Mouse (Mus musculus) forebrain, embryonic 15.5 days (tissue): ENCODE results near the gene Amh. TPM values are rescaled to one million over a fixed set of nuclear protein-coding genes. Genes with fewer than 3 reads are reported as not detected.
A peak's percentile ranks its signal among the peaks of the same experiment; 100 is the strongest.

Source experiments
- ATAC-seq: fragments of 200-750 bp; cut with Nextera tagmentation; replicated peaks from 2 replicates; pipeline ENCODE4 v1.8.0; 2017; ENCODE audit warnings: mild to moderate bottlenecking, moderate TSS enrichment, moderate library complexity
- H3K27ac ChIP-seq: fragments of 300-500 bp; sonication (generic); replicated peaks from 2 replicates; pipeline ENCODE4 v1.5.1; 2015; ENCODE audit warnings: mild to moderate bottlenecking, inconsistent platforms
- H3K27me3 ChIP-seq: fragments of 300-500 bp; sonication (generic); 2 replicates; pipeline ENCODE4 v1.6.1; 2015; ENCODE audit warnings: inconsistent platforms
- H3K36me3 ChIP-seq: fragments of 300-500 bp; sonication (generic); 2 replicates; pipeline ENCODE4 v1.6.1; 2015; ENCODE audit warnings: mild to moderate bottlenecking, inconsistent platforms
- H3K4me1 ChIP-seq: fragments of 300-500 bp; sonication (generic); 2 replicates; pipeline ENCODE4 v1.6.1; 2015; ENCODE audit warnings: inconsistent platforms
- H3K4me2 ChIP-seq: fragments of 300-500 bp; sonication (generic); replicated peaks from 2 replicates; pipeline ENCODE4 v1.6.1; 2015; ENCODE audit warnings: mild to moderate bottlenecking, inconsistent platforms
- H3K4me3 ChIP-seq: fragments of 300-500 bp; sonication (generic); 2 replicates; pipeline ENCODE4 v1.5.1; 2015; ENCODE audit warnings: mild to moderate bottlenecking, inconsistent platforms
- H3K9ac ChIP-seq: fragments of 300-500 bp; sonication (generic); replicated peaks from 2 replicates; pipeline ENCODE4 v1.6.1; 2015; ENCODE audit warnings: mild to moderate bottlenecking, inconsistent platforms
- H3K9me3 ChIP-seq: fragments of 300-500 bp; sonication (generic); 2 replicates; pipeline ENCODE4 v1.6.1; 2016; ENCODE audit warnings: inconsistent platforms
- WGBS: fragments of 180-500 bp; shearing (Covaris S2); methylation state at CpG from one replicate; pipeline ENCODE4 v1.1.7; 2015; ENCODE audit warnings: mixed read lengths; 5-methylcytosine and 5-hydroxymethylcytosine counted together
- polyA plus RNA-seq: library from polyadenylated mRNA; unstranded; fragments of >200 nt; fragmentation: Nextera tagmentation; extraction: Ambion mirVana; gene quantifications from 2 replicates; pipeline ENCODE4 v1.2.1, GENCODE M21; 2015

The Amh gene
- polyA plus RNA-seq, 1 experiment from 2014 or later = 0.10 TPM

DNA sequence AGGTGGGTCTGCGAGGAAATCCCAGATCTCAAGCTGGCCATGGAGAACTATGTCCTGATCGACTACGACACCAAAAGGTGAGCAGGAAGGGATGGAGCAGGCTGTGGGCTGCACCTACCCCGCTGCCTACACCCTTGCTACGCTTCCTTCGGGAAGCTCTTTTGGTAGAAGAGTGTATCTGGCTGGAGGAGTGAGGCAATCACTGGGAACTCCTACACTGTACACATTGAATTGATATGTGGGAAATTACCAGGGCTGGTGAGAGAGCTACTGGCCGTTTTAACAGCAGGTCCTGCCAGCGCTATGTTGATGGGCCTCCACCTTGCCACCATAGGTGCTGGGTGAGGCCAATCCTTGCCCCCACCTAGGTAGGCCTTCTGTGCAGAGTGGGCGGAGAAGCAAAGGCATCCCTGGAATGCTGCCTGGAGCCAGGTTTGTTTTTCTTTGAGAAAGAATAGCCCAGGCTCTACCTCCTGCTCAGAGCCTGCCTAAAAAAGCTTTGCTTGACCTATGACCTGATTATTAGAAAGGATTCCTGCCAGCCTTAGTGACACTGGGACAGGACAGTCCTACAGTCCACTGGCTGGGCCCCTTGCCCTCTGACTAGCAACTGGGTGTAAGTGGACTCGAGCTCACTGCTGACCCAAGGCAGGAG, 38.8 kb upstream of the Amh start:
- peaks cover 52% of the 10 kb centered on the region for H3K36me3 ChIP-seq
- ATAC-seq = no peak
- 89% methylated on average over 10 of the region's 10 CpGs for WGBS

DNA sequence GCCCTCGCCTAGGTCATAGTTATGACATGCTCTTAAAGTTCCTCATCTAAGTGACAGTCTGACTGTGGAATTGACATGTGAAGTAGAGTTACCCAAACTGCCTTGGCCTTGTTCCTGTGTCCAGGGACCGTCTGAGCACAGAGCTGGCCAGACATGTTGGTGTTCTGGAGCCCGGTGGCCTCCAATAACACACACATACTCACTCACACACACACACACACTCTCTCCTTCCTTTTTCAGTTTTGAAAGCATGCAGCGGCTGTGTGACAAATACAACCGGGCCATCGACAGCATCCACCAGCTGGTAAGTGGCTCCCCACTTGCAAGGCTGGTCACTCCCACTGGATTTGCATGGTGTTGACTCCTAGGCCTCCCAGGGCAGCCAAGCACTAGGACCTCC, 36.7 kb upstream of the Amh start:
- no peak overlapping the region for H3K4me2 ChIP-seq
- no peak overlapping the region for H3K4me3 ChIP-seq
- H3K9ac ChIP-seq = no peak overlapping the region
- H3K36me3 ChIP-seq = peaks cover 73% of the 10 kb centered on the region
- ATAC-seq = no peak
- H3K4me1 ChIP-seq = no peaks in the 10 kb centered on the region
- WGBS = 94% methylated on average over 6 of the region's 6 CpGs
- no peaks in the 10 kb centered on the region for H3K9me3 ChIP-seq
- no peak overlapping the region for H3K27ac ChIP-seq
- H3K27me3 ChIP-seq = no peaks in the 10 kb centered on the region

More for the DNA sequence above, 38.8 kb upstream of the Amh start:
- Histone ChIP-seq H3K4me3 (no peak overlapping the region), H3K27me3 (no peaks in the 10 kb centered on the region), H3K4me1 (0 out of 2 replicates have a peak, but pooled peaks cover 2% of the 10 kb centered on the region), H3K27ac (no peak overlapping the region), H3K9ac (no peak overlapping the region), H3K9me3 (no peaks in the 10 kb centered on the region), H3K4me2 (no peak overlapping the region)

DNA sequence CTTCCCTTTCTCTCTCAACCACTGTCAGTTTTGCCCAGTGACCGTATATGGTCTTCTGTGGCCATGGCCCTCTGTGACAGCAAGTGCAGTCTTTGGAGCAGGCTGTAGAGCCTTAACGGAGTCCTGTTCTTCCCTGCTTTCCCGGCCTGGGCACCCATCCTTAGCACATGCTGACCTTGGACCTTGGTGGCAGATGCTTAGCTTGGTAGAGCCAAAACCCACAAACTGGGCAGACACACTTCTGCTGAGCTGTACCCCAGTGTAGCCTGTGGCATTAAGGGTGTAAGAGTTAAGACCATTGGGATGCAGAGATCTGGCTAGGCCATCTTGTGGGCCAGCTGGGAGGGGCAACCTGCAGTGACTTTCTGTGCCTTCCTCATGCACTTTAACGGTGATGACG, 31.2 kb upstream of the Amh start:
- peaks cover 10% of the 10 kb centered on the region for H3K4me1 ChIP-seq
- peak overlapping the region; percentile 63; the same call in 1 of the 2 replicates for H3K27ac ChIP-seq
- H3K36me3 ChIP-seq = peaks cover 88% of the 10 kb centered on the region
- no peak for ATAC-seq
- H3K4me3 ChIP-seq = no peak overlapping the region
- no peaks in the 10 kb centered on the region for H3K27me3 ChIP-seq
- no peak overlapping the region for H3K4me2 ChIP-seq
- no peaks in the 10 kb centered on the region for H3K9me3 ChIP-seq
- no peak overlapping the region for H3K9ac ChIP-seq
- 85% methylated on average over 5 of the region's 5 CpGs for WGBS

DNA sequence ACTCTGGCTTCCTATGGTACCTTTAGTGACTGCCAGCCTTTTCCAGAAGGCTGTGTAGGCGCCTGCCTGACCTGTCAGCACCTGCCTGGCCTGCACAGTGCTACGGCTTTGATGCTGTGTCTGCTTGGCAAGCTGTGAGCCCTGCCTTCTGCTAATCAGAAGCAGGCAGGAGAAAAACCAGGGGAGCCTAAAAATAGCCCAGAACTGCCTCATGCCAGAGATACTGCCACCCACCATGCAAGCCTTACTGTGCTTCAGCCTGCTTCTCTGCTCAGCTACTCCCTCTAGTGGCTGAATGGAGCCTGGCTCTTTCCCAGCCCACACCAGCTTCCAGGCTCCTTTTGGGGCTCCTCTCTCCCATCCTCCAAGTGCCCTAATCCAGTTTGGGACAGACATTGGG, 30.5 kb upstream of the Amh start:
- no peaks in the 10 kb centered on the region for H3K27me3 ChIP-seq
- 67% methylated on average over 2 of the region's 2 CpGs for WGBS
- no peaks in the 10 kb centered on the region for H3K9me3 ChIP-seq
- peak overlapping the region; percentile 63 for H3K27ac ChIP-seq
- H3K36me3 ChIP-seq = peaks cover 90% of the 10 kb centered on the region
- 0 out of 2 replicates have a peak overlapping the region, but pooled peaks have one; percentile 25 for H3K9ac ChIP-seq
- ATAC-seq = peak; percentile 71
- no peak overlapping the region for H3K4me2 ChIP-seq
- H3K4me1 ChIP-seq = peaks cover 10% of the 10 kb centered on the region
- no peak overlapping the region for H3K4me3 ChIP-seq

DNA sequence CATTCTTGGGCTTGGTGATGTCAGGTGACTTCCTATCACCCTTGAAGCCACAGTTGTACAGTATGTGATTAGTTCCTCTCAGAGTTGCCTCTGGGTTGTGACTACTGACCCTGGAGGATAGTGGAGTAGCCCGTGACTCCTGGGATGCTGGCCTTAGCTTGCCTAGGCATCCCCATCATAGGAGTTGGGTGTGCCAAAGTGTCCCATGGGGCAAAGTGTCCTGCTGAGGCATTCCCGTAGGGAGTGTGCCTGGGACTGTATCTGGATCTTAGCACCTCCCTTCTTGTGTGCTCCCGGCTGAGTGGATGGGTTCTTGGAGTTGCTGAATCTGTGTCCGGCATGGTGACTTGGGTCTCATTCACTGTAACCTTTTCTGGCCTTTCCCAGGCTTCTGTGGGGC, 30.1 kb upstream of the Amh start:
- ATAC-seq = no peak; the same call in none of the 2 replicates

DNA sequence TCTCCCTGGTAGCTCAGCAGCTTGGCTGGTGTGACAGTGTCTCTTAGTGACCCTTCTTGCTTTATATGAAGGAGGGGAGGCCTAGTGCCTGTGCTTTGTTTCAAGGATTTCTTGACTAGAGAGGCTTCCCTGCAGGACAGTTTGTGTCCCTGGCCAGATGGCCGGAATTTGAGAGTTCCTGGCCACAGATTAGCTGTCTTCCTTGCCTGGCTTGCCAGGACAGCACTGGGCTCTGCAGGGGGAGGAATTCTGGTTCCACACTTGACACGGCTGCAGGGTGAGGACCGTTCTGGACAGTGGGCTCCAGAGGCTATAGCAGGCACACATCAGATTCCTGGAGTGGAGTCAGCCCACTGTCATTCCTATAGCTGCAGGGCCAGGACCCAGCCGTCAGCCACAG, 29.3 kb upstream of the Amh start:
- no peak for ATAC-seq
- Histone ChIP-seq H3K36me3 (peaks cover 89% of the 10 kb centered on the region), H3K4me3 (no peak overlapping the region), H3K27me3 (no peaks in the 10 kb centered on the region), H3K4me1 (peaks cover 10% of the 10 kb centered on the region), H3K9ac (no peak overlapping the region), H3K9me3 (no peaks in the 10 kb centered on the region), H3K27ac (no peak overlapping the region), H3K4me2 (no peak overlapping the region)
- WGBS = 86% methylated on average over 4 of the region's 4 CpGs

More for the DNA sequence above, 30.1 kb upstream of the Amh start:
- peaks cover 90% of the 10 kb centered on the region for H3K36me3 ChIP-seq
- no peak overlapping the region for H3K9ac ChIP-seq
- H3K4me2 ChIP-seq = no peak overlapping the region
- H3K27ac ChIP-seq = peak overlapping the region; percentile 63; the same call in 1 of the 2 replicates
- H3K27me3 ChIP-seq = no peaks in the 10 kb centered on the region
- no peak overlapping the region for H3K4me3 ChIP-seq
- H3K9me3 ChIP-seq = no peaks in the 10 kb centered on the region
- peaks cover 10% of the 10 kb centered on the region for H3K4me1 ChIP-seq
- 92% methylated on average over 4 of the region's 4 CpGs for WGBS

DNA sequence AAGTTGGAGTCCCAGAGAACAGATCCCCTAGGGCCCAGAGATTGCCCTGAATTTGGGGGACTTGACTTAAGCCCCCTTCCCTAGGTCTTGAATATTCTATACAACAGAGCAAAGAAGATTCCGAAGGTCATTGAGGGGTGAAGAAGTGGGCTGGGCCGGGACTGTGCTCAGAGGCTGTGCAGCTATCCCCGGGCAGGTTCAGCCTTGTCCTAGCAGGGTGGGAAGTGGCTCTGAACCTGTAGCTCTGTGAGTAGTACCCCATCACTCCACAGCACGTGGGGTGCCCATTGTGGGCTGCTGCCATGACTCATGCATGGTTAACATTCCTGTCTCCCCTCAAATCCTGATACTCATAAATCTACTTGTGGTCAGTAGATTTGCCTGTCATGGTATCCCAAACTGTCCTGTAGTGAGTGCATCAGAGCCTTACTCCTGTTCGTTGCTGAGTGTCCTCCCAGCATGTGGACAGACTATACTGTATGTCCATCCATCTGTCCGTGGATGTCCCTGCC, 28.6 kb upstream of the Amh start:
- Histone ChIP-seq H3K27ac (no peak overlapping the region), H3K4me1 (peaks cover 10% of the 10 kb centered on the region), H3K36me3 (peaks cover 88% of the 10 kb centered on the region), H3K4me2 (no peak overlapping the region), H3K27me3 (no peaks in the 10 kb centered on the region), H3K9ac (no peak overlapping the region), H3K9me3 (no peaks in the 10 kb centered on the region), H3K4me3 (no peak overlapping the region)
- 85% methylated on average over 6 of the region's 6 CpGs for WGBS
- ATAC-seq = no peak

DNA sequence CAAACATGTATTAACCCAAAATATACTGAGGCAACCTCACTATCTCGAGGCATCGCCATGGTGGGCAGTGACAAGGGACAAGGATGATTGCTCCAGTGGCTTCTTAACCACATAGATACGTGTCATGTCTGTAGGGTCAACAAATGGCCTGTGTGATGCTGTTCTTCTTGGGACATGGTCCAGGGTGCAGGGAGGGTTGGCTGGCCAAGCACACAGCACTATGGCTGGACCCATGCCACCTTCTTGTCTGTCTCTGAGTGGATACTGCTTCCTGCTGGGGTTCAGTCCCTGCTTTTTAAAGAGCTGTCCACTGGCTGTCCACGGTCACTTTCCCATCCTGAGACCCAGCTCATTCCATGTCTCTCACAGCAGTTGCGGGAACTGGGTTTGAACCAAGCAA, 27.9 kb upstream of the Amh start:
- no peak for ATAC-seq
- Histone ChIP-seq H3K4me1 (peaks cover 10% of the 10 kb centered on the region), H3K36me3 (peaks cover 88% of the 10 kb centered on the region)

DNA sequence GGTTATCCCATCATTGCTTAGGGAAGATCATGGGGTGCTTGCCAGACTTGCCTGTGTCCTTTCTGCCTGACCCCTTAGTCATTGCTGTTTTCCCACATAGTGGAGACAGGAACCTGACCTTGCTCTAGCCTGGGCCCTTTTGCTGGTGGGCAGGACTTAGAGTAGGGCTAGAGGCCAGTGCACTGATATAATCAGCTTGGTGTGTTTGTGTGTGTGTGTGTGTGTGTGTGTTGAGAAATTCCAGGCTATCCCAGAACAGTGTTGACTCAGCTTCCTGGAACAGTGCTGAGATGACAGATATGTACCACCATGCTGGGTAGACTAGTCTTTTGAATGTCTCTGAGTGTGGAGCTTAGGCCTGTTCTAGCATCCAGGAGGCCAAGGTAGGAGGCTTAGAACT, 25.5 kb upstream of the Amh start:
- no peaks in the 10 kb centered on the region for H3K27me3 ChIP-seq
- peaks cover 91% of the 10 kb centered on the region for H3K36me3 ChIP-seq
- H3K4me1 ChIP-seq = peaks cover under 1% of the 10 kb centered on the region
- H3K27ac ChIP-seq = no peak overlapping the region
- no peak overlapping the region for H3K4me2 ChIP-seq
- no peak overlapping the region for H3K4me3 ChIP-seq
- H3K9me3 ChIP-seq = no peaks in the 10 kb centered on the region
- ATAC-seq = no peak
- no peak overlapping the region for H3K9ac ChIP-seq

More for the DNA sequence above, 27.9 kb upstream of the Amh start:
- Histone ChIP-seq H3K27me3 (no peaks in the 10 kb centered on the region), H3K4me2 (no peak overlapping the region), H3K9me3 (no peaks in the 10 kb centered on the region), H3K4me3 (no peak overlapping the region), H3K9ac (no peak overlapping the region), H3K27ac (no peak overlapping the region)
- 93% methylated on average over 5 of the region's 5 CpGs for WGBS

DNA sequence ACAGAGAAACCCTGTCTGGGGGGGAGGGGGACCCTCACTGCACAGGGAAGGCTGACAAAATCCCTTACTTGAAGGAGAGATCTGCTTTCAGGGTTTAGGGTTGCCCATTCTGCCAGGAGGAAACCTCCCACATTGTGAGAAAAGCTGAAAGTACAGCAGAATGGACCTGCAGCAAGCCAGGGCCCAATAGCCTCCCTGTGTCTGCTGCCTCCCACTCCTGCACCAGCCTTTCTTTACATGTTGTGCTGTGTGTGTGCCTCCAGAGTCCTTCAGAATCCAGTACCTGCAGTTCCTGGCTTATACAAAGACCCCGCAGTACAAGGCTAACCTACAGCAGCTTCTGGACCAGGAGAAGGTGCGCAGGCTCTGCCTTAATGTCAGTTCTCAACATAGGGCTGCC, 20.7 kb upstream of the Amh start:
- Histone ChIP-seq H3K9me3 (no peaks in the 10 kb centered on the region), H3K4me3 (no peak overlapping the region), H3K27ac (no peak overlapping the region), H3K9ac (no peak overlapping the region), H3K36me3 (peaks cover 96% of the 10 kb centered on the region), H3K27me3 (no peaks in the 10 kb centered on the region), H3K4me1 (no peaks in the 10 kb centered on the region), H3K4me2 (no peak overlapping the region)
- WGBS = 93% methylated on average over 2 of the region's 2 CpGs
- ATAC-seq = no peak

DNA sequence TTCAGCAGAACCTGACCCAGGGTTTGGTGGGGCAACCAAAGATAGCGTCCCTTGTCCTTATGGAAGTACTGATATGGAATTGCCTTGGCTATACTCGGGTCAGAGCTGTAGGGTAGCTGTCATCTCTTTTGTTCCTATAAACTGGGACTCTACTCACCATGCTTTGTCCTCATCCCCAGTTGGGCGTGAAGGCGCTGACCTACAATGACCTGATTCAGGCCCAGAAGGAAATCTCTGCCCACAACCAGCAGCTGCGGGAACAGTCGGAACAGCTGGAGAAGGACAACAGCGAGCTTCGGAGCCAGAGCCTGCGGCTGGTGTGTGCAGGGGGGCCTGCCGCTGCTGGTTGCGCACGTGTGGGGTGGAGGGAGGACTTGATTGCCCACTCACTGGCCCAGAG, 20.2 kb upstream of the Amh start:
- Histone ChIP-seq H3K4me1 (no peaks in the 10 kb centered on the region), H3K27ac (no peak overlapping the region), H3K4me3 (no peak overlapping the region), H3K36me3 (peaks cover 94% of the 10 kb centered on the region), H3K27me3 (no peaks in the 10 kb centered on the region), H3K9ac (no peak overlapping the region), H3K4me2 (no peak overlapping the region), H3K9me3 (no peaks in the 10 kb centered on the region)
- no peak for ATAC-seq
- 79% methylated on average over 12 of the region's 12 CpGs for WGBS

DNA sequence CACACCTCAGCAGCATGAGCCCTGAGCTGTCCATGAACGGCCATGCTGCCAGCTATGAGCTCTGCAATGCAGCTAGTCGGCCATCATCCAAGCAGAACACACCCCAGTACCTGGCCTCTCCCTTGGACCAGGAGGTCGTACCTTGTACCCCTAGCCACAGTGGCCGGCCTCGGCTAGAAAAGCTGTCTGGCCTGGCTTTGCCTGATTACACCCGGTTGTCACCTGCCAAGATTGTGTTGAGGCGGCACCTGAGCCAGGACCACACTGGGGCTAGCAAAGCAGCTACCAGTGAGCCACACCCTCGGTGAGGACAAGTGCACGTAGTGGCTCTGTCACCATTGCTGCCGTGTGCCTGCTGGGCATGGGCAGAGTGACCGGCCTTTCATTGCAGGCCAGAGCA, 19.1 kb upstream of the Amh start:
- Histone ChIP-seq H3K9ac (no peak overlapping the region), H3K9me3 (no peaks in the 10 kb centered on the region), H3K4me2 (no peak overlapping the region), H3K36me3 (peaks cover 95% of the 10 kb centered on the region), H3K4me1 (no peaks in the 10 kb centered on the region), H3K4me3 (no peak overlapping the region), H3K27ac (no peak overlapping the region), H3K27me3 (no peaks in the 10 kb centered on the region)
- 94% methylated on average over 11 of the region's 11 CpGs for WGBS
- ATAC-seq = no peak

DNA sequence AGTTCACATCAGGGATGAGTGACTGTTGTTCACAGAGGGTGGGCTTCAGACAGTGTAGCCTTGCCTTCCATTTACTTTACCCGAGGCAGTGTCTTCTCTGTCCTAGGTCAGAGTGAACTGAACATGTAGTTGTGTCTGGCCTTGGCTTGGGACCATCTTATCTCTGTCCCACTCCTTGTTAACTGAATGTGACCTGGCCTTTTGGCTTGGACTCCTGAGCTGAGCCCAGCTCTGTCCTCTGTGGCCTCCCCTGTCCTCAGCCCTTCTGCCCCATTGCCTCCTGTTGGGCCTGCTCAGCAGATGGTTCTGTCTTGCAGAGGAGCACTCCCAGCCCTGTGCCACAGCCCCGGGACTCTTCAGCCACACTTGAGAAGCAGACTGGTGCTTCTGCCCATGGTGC, 17.5 kb upstream of the Amh start:
- no peak overlapping the region for H3K27ac ChIP-seq
- WGBS = 82% methylated on average over 2 of the region's 2 CpGs

More for the DNA sequence above, 17.5 kb upstream of the Amh start:
- H3K4me3 ChIP-seq = no peak overlapping the region
- H3K27me3 ChIP-seq = no peaks in the 10 kb centered on the region
- no peak overlapping the region for H3K4me2 ChIP-seq
- no peak for ATAC-seq
- H3K4me1 ChIP-seq = no peaks in the 10 kb centered on the region
- peaks cover 96% of the 10 kb centered on the region for H3K36me3 ChIP-seq
- H3K9ac ChIP-seq = no peak overlapping the region
- no peaks in the 10 kb centered on the region for H3K9me3 ChIP-seq
